Comparison of ENCODE assay signal across 8 mouse cellular contexts in genomic region chr4:155564315-155565069, GRCm38 (mm10). TPM values are rescaled to one million over a fixed set of nuclear protein-coding genes. Genes with fewer than 3 reads are reported as not detected.
DNase-seq lines count a peak whose midpoint lies in the region; ATAC-seq and TF ChIP-seq lines count a peak whose summit lies in the region.

No protein-coding gene starts in this region.

- H3K4me1 ChIP-seq in brown adipose tissue, adult 24 weeks (ENCODE audit: control insufficient read depth, insufficient read depth, insufficient read length, low read length): peaks cover 35% of the 10 kb centered on the region
- peaks cover 34% of the 10 kb centered on the region for H3K4me1 ChIP-seq in intestine, embryonic 14.5 days (replicated peaks; ENCODE audit: control insufficient read depth, insufficient read depth, low read length)
- peaks cover 60% of the 10 kb centered on the region for H3K4me1 ChIP-seq in liver, embryonic 16.5 days (ENCODE audit: control insufficient read depth, low read depth, low read length)
- H3K4me1 ChIP-seq in small intestine, adult 2 months (ENCODE audit: control insufficient read depth, insufficient read depth, insufficient read length, low read length): peaks cover 19% of the 10 kb centered on the region; the same call in 1 of the 2 replicates

- H3K9me3 ChIP-seq in intestine, embryonic 14.5 days (ENCODE audit: control insufficient read depth, low read length): no peaks in the 10 kb centered on the region
- H3K9me3 ChIP-seq in liver, embryonic 16.5 days (replicated peaks; ENCODE audit: control insufficient read depth, low read length): no peaks in the 10 kb centered on the region

- peak overlapping the region; percentile 78 for H3K4me2 ChIP-seq in intestine, embryonic 14.5 days (ENCODE audit: low read length)
- peak overlapping the region; percentile 98 for H3K4me2 ChIP-seq in liver, embryonic 16.5 days (ENCODE audit: low read depth, low read length)

- peak overlapping the region; percentile 79 for H3K9ac ChIP-seq in intestine, embryonic 14.5 days (ENCODE audit: low read length)
- peak overlapping the region; percentile 78 for H3K9ac ChIP-seq in liver, embryonic 16.5 days (ENCODE audit: low read depth, low read length)

- H3K4me3 ChIP-seq in brown adipose tissue, adult 24 weeks (ENCODE audit: insufficient read depth, low read depth, low read length): peak overlapping the region; percentile 85
- peak overlapping the region; percentile 76 for H3K4me3 ChIP-seq in intestine, embryonic 14.5 days (ENCODE audit: low read depth, low read length)
- H3K4me3 ChIP-seq in liver, embryonic 16.5 days (ENCODE audit: low read depth, low read length): peak overlapping the region; percentile 75
- H3K4me3 ChIP-seq in small intestine, adult 2 months (ENCODE audit: low read depth, low read length): peak overlapping the region; percentile 90

- no peak for TF ChIP-seq POLR2A in small intestine, adult 2 months (IDR thresholded peaks at IDR 0.05; ENCODE audit: low read depth, low read length)

- H3K27me3 ChIP-seq in intestine, embryonic 14.5 days (replicated peaks; ENCODE audit: control insufficient read depth, insufficient read depth, low read length): no peaks in the 10 kb centered on the region
- H3K27me3 ChIP-seq in liver, embryonic 16.5 days (ENCODE audit: control insufficient read depth, insufficient read depth, low read depth, low read length): no peaks in the 10 kb centered on the region
- H3K27me3 ChIP-seq in small intestine, adult 2 months (ENCODE audit: control insufficient read depth, insufficient read depth, low read length): no peaks in the 10 kb centered on the region

- peak; percentile 27 to 35 for DNase-seq in left cerebral cortex, postnatal 14 days (ENCODE audit: low spot score in 2 of 2)
- DNase-seq in left cerebral cortex, postnatal 10 days (ENCODE audit: extremely low spot score in 1 of 2, low spot score in 2 of 2): no peak
- peak; percentile 52 to 65 for DNase-seq in gastrocnemius, adult 8-10 months (ENCODE audit: low spot score in 2 of 2)
- DNase-seq in intestine, embryonic 14.5 days (ENCODE audit: low spot score): no peak
- no peak for DNase-seq in right cerebral cortex, postnatal 4 days

- WGBS in intestine, embryonic 14.5 days: 12% methylated on average over 20 of the region's 20 CpGs
- WGBS in liver, embryonic 16.5 days (ENCODE audit: insufficient replicate concordance): 12% methylated on average over 20 of the region's 20 CpGs
- WGBS in small intestine, adult 2 months: 4% methylated on average over 20 of the region's 20 CpGs

- TF ChIP-seq CTCF in small intestine, adult 2 months (IDR thresholded peaks at IDR 0.05; ENCODE audit: extremely low read depth, insufficient read length, insufficient replicate concordance, low read depth, low read length): no peak; the same call in 1 of the 2 replicates

- ATAC-seq in intestine, embryonic 14.5 days (replicated peaks; ENCODE audit: low FRiP score, low TSS enrichment, low read depth): no peak
- ATAC-seq in liver, embryonic 16.5 days (ENCODE audit: low read depth): no peak

- intact Hi-C loops in left cerebral cortex, postnatal 14 days (cut with DNase I): no loop called here
- intact Hi-C loops in left cerebral cortex, postnatal 10 days (cut with DNase I): no loop called here

- peaks cover 16% of the 10 kb centered on the region for H3K36me3 ChIP-seq in intestine, embryonic 14.5 days (ENCODE audit: control insufficient read depth, insufficient read depth, low read length)
- peaks cover 8% of the 10 kb centered on the region for H3K36me3 ChIP-seq in liver, embryonic 16.5 days (ENCODE audit: control insufficient read depth, insufficient read depth)
- H3K36me3 ChIP-seq in small intestine, adult 2 months (ENCODE audit: control insufficient read depth, insufficient read depth, low read length): peaks cover 14% of the 10 kb centered on the region

- peak overlapping the region; percentile 93 for H3K27ac ChIP-seq in brown adipose tissue, adult 24 weeks (replicated peaks; ENCODE audit: low read depth, low read length)
- peak overlapping the region; percentile 90 for H3K27ac ChIP-seq in intestine, embryonic 14.5 days (ENCODE audit: low read depth)
- H3K27ac ChIP-seq in liver, embryonic 16.5 days (ENCODE audit: low read length): peak overlapping the region; percentile 83
- H3K27ac ChIP-seq in small intestine, adult 2 months (ENCODE audit: insufficient read depth, low read depth, low read length): peak overlapping the region; percentile 88

RNA-seq across cellular contexts. Expression of gene Nadk, which starts 2.3 kb away (rescaled TPM):
- total RNA-seq in left cerebral cortex, postnatal 14 days (2021): 10 to 100 TPM; 62.2 to 62.5 TPM
- 10 to 100 TPM; 47.9 TPM for total RNA-seq in left cerebral cortex, postnatal 10 days (2021)
- polyA plus RNA-seq in brown adipose tissue, adult 24 weeks (2012; ENCODE audit: insufficient read depth, insufficient read length, missing spikeins): 147 and 155 TPM in 2 replicates
- 10 to 100 TPM; 10.8 to 19.0 (median 15.8) TPM for total RNA-seq in gastrocnemius, adult 8-10 months (2022)
- polyA plus RNA-seq in intestine, embryonic 14.5 days (2014; fragmentation: Nextera tagmentation; extraction: Ambion mirVana): 93.6 and 99.6 TPM in 2 replicates
- 42.9 and 45.3 TPM in 2 replicates for polyA plus RNA-seq in liver, embryonic 16.5 days (2015; fragmentation: Nextera tagmentation; extraction: Ambion mirVana)
- 76.8 and 135 TPM in 2 replicates for polyA plus RNA-seq in small intestine, adult 2 months (2012; rRNA removed)

RNA-seq across cellular contexts. Expression of gene Slc35e2, which starts 36.7 kb away (rescaled TPM):
- total RNA-seq in left cerebral cortex, postnatal 14 days (2021): 10 to 100 TPM; 48.8 to 53.1 TPM
- total RNA-seq in left cerebral cortex, postnatal 10 days (2021): 10 to 100 TPM; 44.1 to 45.2 TPM
- polyA plus RNA-seq in brown adipose tissue, adult 24 weeks (2012; ENCODE audit: insufficient read depth, insufficient read length, missing spikeins): 7.0 and 9.4 TPM in 2 replicates
- total RNA-seq in gastrocnemius, adult 8-10 months (2022): 1 to 10 TPM; 2.8 to 3.8 (median 3.4) TPM
- 8.5 and 9.5 TPM in 2 replicates for polyA plus RNA-seq in intestine, embryonic 14.5 days (2014; fragmentation: Nextera tagmentation; extraction: Ambion mirVana)
- 5.6 and 6.4 TPM in 2 replicates for polyA plus RNA-seq in liver, embryonic 16.5 days (2015; fragmentation: Nextera tagmentation; extraction: Ambion mirVana)
- polyA plus RNA-seq in small intestine, adult 2 months (2012; rRNA removed): 14.2 and 20.1 TPM in 2 replicates

Comparison
In these comparisons a context has a peak if more than half of its experiments do, and no peak if none do; other contexts are left out.
1. DNase-seq: peak in left cerebral cortex, postnatal 14 days (2 of 2) and gastrocnemius, adult 8-10 months (2 of 2); none in left cerebral cortex, postnatal 10 days (0 of 2), intestine, embryonic 14.5 days (single experiment) and right cerebral cortex, postnatal 4 days (single experiment).
2. Peak in every context shown above with its lines, with median percentiles within 50 percentile points of each other: H3K27ac ChIP-seq and H3K4me3 ChIP-seq.